In the genomic region with DNA sequence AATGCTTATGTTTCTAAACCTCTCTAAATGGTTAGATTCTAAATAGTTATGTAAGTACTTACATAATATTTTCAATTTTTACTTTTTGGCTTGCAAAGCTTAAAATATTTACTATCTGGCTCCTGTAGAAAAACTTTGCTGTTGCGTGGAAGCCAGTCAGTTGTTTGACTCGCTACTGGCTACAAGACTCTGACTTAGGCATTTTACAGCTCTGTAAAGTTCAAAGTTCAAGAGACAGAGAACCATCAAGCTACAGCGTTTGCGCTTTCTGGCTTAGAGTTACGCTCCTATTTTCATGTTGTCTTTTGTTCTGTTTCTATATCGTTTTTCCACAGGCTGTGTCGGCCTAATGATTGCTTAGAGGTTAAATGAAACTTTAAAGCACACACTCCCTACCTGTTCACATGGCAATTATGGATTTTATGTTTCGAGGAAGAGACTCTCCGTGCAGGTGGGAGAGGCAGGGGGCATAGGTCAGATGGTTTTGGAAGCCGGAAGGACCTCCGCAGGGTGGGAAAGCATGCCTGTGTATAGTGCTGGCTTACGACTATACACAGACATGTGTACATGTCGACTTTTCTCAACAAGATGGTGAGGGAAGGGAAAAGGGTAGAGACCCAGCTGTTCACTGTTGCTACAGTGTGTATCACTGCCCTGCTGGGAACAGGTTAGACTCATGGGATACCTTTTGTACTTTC, we compare ENCODE assay signal across 17 mouse cellular contexts.
DNase-seq lines count a peak whose midpoint lies in the region; ATAC-seq and TF ChIP-seq lines count a peak whose summit lies in the region.
"Had no signal": no experiment of that assay in that cellular context is flagged by ENCODE, and none has a peak within 500 bp of the region (broad histone marks: within the 10 kb centered on the region; RNA-seq: fewer than 3 reads in every experiment).

No protein-coding gene starts in this region.

- 51% methylated on average over 13 of the region's 13 CpGs for WGBS in kidney, adult 2 months
- WGBS in intestine, embryonic 15.5 days: 51% methylated on average over 13 of the region's 13 CpGs
- 29% methylated on average over 13 of the region's 13 CpGs for WGBS in large intestine, adult 2 months
- WGBS in small intestine, adult 2 months: 35% methylated on average over 13 of the region's 13 CpGs

- no peak overlapping the region for H3K27ac ChIP-seq in kidney, adult 2 months (ENCODE audit: insufficient read depth, low read depth, low read length)
- no peak overlapping the region for H3K27ac ChIP-seq in intestine, embryonic 15.5 days
- H3K27ac ChIP-seq in small intestine, adult 2 months (ENCODE audit: insufficient read depth, low read depth, low read length): no peak overlapping the region
- H3K27ac ChIP-seq in gastrocnemius, adult 2 months: no peak overlapping the region
- H3K27ac ChIP-seq: embryonic facial prominence, embryonic 13.5 days; forebrain, embryonic 12.5 days; hindbrain, embryonic 13.5 days had no signal

- H3K27me3 ChIP-seq in kidney, adult 2 months (replicated peaks; ENCODE audit: control insufficient read depth, insufficient read depth, low read length): no peaks in the 10 kb centered on the region
- no peaks in the 10 kb centered on the region for H3K27me3 ChIP-seq in intestine, embryonic 15.5 days (replicated peaks)
- no peaks in the 10 kb centered on the region for H3K27me3 ChIP-seq in small intestine, adult 2 months (ENCODE audit: control insufficient read depth, insufficient read depth, low read length)
- H3K27me3 ChIP-seq: embryonic facial prominence, embryonic 13.5 days had no signal

- peak; percentile 84 for ATAC-seq in intestine, embryonic 15.5 days
- no peak for ATAC-seq in activated CD4-positive, CD25-positive, alpha-beta regulatory T cell, adult 4 months
- ATAC-seq: forebrain, embryonic 16.5 days had no signal

- H3K4me3 ChIP-seq in kidney, adult 2 months (ENCODE audit: insufficient read depth, low read depth, low read length): no peak overlapping the region
- no peak overlapping the region for H3K4me3 ChIP-seq in intestine, embryonic 15.5 days (replicated peaks)
- peak overlapping the region; percentile 11; the same call in 1 of the 2 replicates for H3K4me3 ChIP-seq in small intestine, adult 2 months (ENCODE audit: low read depth, low read length)
- H3K4me3 ChIP-seq in gastrocnemius, adult 2 months: no peak overlapping the region
- H3K4me3 ChIP-seq: embryonic facial prominence, embryonic 13.5 days; forebrain, embryonic 12.5 days; hindbrain, embryonic 13.5 days had no signal

- H3K36me3 ChIP-seq in kidney, adult 2 months (ENCODE audit: control insufficient read depth, insufficient read depth, low read length): no peaks in the 10 kb centered on the region
- H3K36me3 ChIP-seq in intestine, embryonic 15.5 days: no peaks in the 10 kb centered on the region
- no peaks in the 10 kb centered on the region for H3K36me3 ChIP-seq in small intestine, adult 2 months (ENCODE audit: control insufficient read depth, insufficient read depth, low read length)
- H3K36me3 ChIP-seq: embryonic facial prominence, embryonic 13.5 days; forebrain, embryonic 12.5 days; hindbrain, embryonic 13.5 days had no signal

- intact Hi-C loops in gastrocnemius, adult 2 months (cut with DNase I): no loop called here

- DNase-seq in kidney, adult 2 months: peak; percentile 12
- DNase-seq in kidney, postnatal 10 days: no peak
- peak; percentile 50 for DNase-seq in large intestine, adult 2 months (ENCODE audit: low read depth, low spot score)
- DNase-seq in gastrocnemius, adult 2 months: no peak
- DNase-seq: adrenal gland, postnatal 14 days; cerebellum, adult 11-12 months; cerebellum, adult 9-10 months; cerebellum, postnatal 25 days; gastrocnemius, postnatal 14 days; heart, postnatal 10 days had no signal

- peak overlapping the region; percentile 17; the same call in 1 of the 2 replicates for H3K4me2 ChIP-seq in intestine, embryonic 15.5 days (replicated peaks)
- H3K4me2 ChIP-seq: embryonic facial prominence, embryonic 13.5 days; forebrain, embryonic 12.5 days; hindbrain, embryonic 13.5 days had no signal

- H3K4me1 ChIP-seq in kidney, adult 2 months (ENCODE audit: control insufficient read depth, insufficient read depth, low read length): no peaks in the 10 kb centered on the region
- no peaks in the 10 kb centered on the region for H3K4me1 ChIP-seq in intestine, embryonic 15.5 days (replicated peaks)
- H3K4me1 ChIP-seq in small intestine, adult 2 months (ENCODE audit: control insufficient read depth, insufficient read depth, insufficient read length, low read length): peaks cover 5% of the 10 kb centered on the region
- H3K4me1 ChIP-seq: forebrain, embryonic 12.5 days had no signal

- no peak for TF ChIP-seq CTCF in kidney, adult 2 months (conservative IDR thresholded peaks at IDR 0.05; ENCODE audit: insufficient read depth, insufficient read length, low read depth, low read length)
- TF ChIP-seq CTCF in small intestine, adult 2 months (IDR thresholded peaks at IDR 0.05; ENCODE audit: extremely low read depth, insufficient read length, insufficient replicate concordance, low read depth, low read length): no peak
- no peak for TF ChIP-seq CTCF in gastrocnemius, adult 2 months (IDR thresholded peaks at IDR 0.05)

- H3K9ac ChIP-seq in intestine, embryonic 15.5 days: no peak overlapping the region
- H3K9ac ChIP-seq: embryonic facial prominence, embryonic 13.5 days; forebrain, embryonic 12.5 days; hindbrain, embryonic 13.5 days had no signal

- no peak for TF ChIP-seq POLR2A in kidney, adult 2 months (IDR thresholded peaks at IDR 0.05; ENCODE audit: low read depth, low read length)
- TF ChIP-seq POLR2A in small intestine, adult 2 months (IDR thresholded peaks at IDR 0.05; ENCODE audit: low read depth, low read length): no peak

- no peaks in the 10 kb centered on the region for H3K9me3 ChIP-seq in intestine, embryonic 15.5 days
- H3K9me3 ChIP-seq: embryonic facial prominence, embryonic 13.5 days; forebrain, embryonic 12.5 days; hindbrain, embryonic 13.5 days had no signal

Comparison
In these comparisons a context has a peak if more than half of its experiments do, and no peak if none do; other contexts are left out.
1. DNase-seq: peak in kidney, adult 2 months (single experiment) and large intestine, adult 2 months (single experiment); none in kidney, postnatal 10 days (single experiment) and gastrocnemius, adult 2 months (single experiment).